Mouse (Mus musculus) embryonic facial prominence, embryonic 14.5 days (tissue): Measurements from ENCODE around the gene Dock1. TPM values are rescaled to one million over a fixed set of nuclear protein-coding genes. Genes with fewer than 3 reads are reported as not detected.

ENCODE experiments used
- ATAC-seq: fragments of 200-750 bp; cut with Nextera tagmentation; 2 replicates; pipeline ENCODE4 v1.8.0; 2017; ENCODE audit warnings: low read depth, moderate number of reproducible peaks, moderate TSS enrichment
- DNase-seq: peaks from one replicate; pipeline ENCODE4 v3.0.0-alpha.2; 2015; ENCODE audit warnings: low spot score
- H3K27ac ChIP-seq: fragments of 300-500 bp; sonication (generic); replicated peaks from 2 replicates; pipeline ENCODE4 v1.5.1; 2014; ENCODE audit warnings: low read depth, mild to moderate bottlenecking, low read length, moderate library complexity
- H3K27me3 ChIP-seq: fragments of 300-500 bp; sonication (generic); replicated peaks from 2 replicates; pipeline ENCODE4 v1.6.1; 2014; ENCODE audit warnings: low read length; ENCODE audit not compliant: control insufficient read depth, insufficient read depth
- H3K36me3 ChIP-seq: fragments of 300-500 bp; sonication (generic); 2 replicates; pipeline ENCODE4 v1.6.1; 2014; ENCODE audit warnings: low read length, mixed read lengths; ENCODE audit not compliant: control insufficient read depth, insufficient read depth
- H3K4me1 ChIP-seq: fragments of 300-500 bp; sonication (generic); 2 replicates; pipeline ENCODE4 v1.6.1; 2014; ENCODE audit warnings: antibody characterized with exemption, low read length; ENCODE audit not compliant: control insufficient read depth, insufficient read depth
- H3K4me2 ChIP-seq: fragments of 300-500 bp; sonication (generic); 2 replicates; pipeline ENCODE4 v1.6.1; 2014; ENCODE audit warnings: low read depth, mild to moderate bottlenecking, low read length, moderate library complexity, mixed read lengths
- H3K4me3 ChIP-seq: fragments of 300-500 bp; sonication (generic); 2 replicates; pipeline ENCODE4 v1.5.1; 2014; ENCODE audit warnings: low read depth, mild to moderate bottlenecking, low read length
- H3K9ac ChIP-seq: fragments of 300-500 bp; sonication (generic); 2 replicates; pipeline ENCODE4 v1.6.1; 2014; ENCODE audit warnings: low read depth, mild to moderate bottlenecking, low read length, moderate library complexity, mixed read lengths
- H3K9me3 ChIP-seq: fragments of 300-500 bp; sonication (generic); 2 replicates; pipeline ENCODE4 v1.6.1; 2016; ENCODE audit warnings: low read length; ENCODE audit not compliant: control insufficient read depth
- WGBS: fragments of 180-500 bp; shearing (Covaris S2); extraction: QIAGEN DNeasy Blood & Tissue Kit; methylation state at CpG from one replicate; pipeline ENCODE4 v1.1.7; 2014; 5-methylcytosine and 5-hydroxymethylcytosine counted together
- polyA plus RNA-seq: library from polyadenylated mRNA; unstranded; fragments of >200 nt; fragmentation: Nextera tagmentation; extraction: Ambion mirVana; gene quantifications from 2 replicates; pipeline ENCODE4 v1.2.1, GENCODE M21; 2014

Dock1 gene
- polyA plus RNA-seq, 1 experiment from 2014 or later: 35.6 TPM

GRCm38 (mm10) chr7:134808406-134808805 is 138.0 kb downstream of the Dock1 start:
- Histone ChIP-seq H3K4me3 (no peak overlapping the region), H3K4me1 (0 out of 2 replicates have a peak, but pooled peaks cover 3% of the 10 kb centered on the region), H3K27me3 (no peaks in the 10 kb centered on the region), H3K9me3 (no peaks in the 10 kb centered on the region), H3K9ac (no peak overlapping the region), H3K27ac (no peak overlapping the region), H3K36me3 (peaks cover 46% of the 10 kb centered on the region), H3K4me2 (no peak overlapping the region)
- 93% methylated on average over 2 of the region's 2 CpGs for WGBS
- no peak for ATAC-seq
- no peak for DNase-seq

GRCm38 (mm10) chr7:134809241-134809975 is 139.0 kb downstream of the Dock1 start:
- Histone ChIP-seq H3K27me3 (no peaks in the 10 kb centered on the region), H3K27ac (no peak overlapping the region), H3K4me1 (0 out of 2 replicates have a peak, but pooled peaks cover 3% of the 10 kb centered on the region), H3K4me2 (no peak overlapping the region), H3K36me3 (peaks cover 45% of the 10 kb centered on the region), H3K9me3 (no peaks in the 10 kb centered on the region), H3K4me3 (no peak overlapping the region), H3K9ac (no peak overlapping the region)
- DNase-seq (peak; percentile 15), ATAC-seq (no peak)
- WGBS: 83% methylated on average over 6 of the region's 6 CpGs

GRCm38 (mm10) chr7:134818471-134818870 is 148.0 kb downstream of the Dock1 start:
- 95% methylated on average over 5 of the region's 5 CpGs for WGBS
- DNase-seq: no peak
- peaks cover 1% of the 10 kb centered on the region; the same call in 1 of the 2 replicates for H3K4me1 ChIP-seq

GRCm38 (mm10) chr7:134821264-134821663 is 150.8 kb downstream of the Dock1 start:
- H3K4me1 ChIP-seq: peaks cover 4% of the 10 kb centered on the region; the same call in 1 of the 2 replicates

More at GRCm38 (mm10) chr7:134818471-134818870, 148.0 kb downstream of the Dock1 start:
- Histone ChIP-seq H3K9me3 (no peaks in the 10 kb centered on the region), H3K27ac (no peak overlapping the region), H3K4me3 (no peak overlapping the region), H3K4me2 (no peak overlapping the region), H3K27me3 (no peaks in the 10 kb centered on the region), H3K9ac (no peak overlapping the region), H3K36me3 (peaks cover 19% of the 10 kb centered on the region)
- ATAC-seq: no peak

GRCm38 (mm10) chr7:134822006-134822405 is 151.6 kb downstream of the Dock1 start:
- Histone ChIP-seq H3K9me3 (no peaks in the 10 kb centered on the region), H3K27me3 (no peaks in the 10 kb centered on the region), H3K27ac (no peak overlapping the region), H3K4me1 (peaks cover 4% of the 10 kb centered on the region; the same call in 1 of the 2 replicates), H3K9ac (no peak overlapping the region), H3K36me3 (peaks cover 16% of the 10 kb centered on the region), H3K4me2 (no peak overlapping the region), H3K4me3 (no peak overlapping the region)
- DNase-seq (no peak), ATAC-seq (no peak)
- 64% methylated on average over 3 of the region's 3 CpGs for WGBS

More at GRCm38 (mm10) chr7:134821264-134821663, 150.8 kb downstream of the Dock1 start:
- WGBS: 31% methylated on average over 1 of the region's 1 CpGs
- DNase-seq: peak; percentile 23
- Histone ChIP-seq H3K27me3 (no peaks in the 10 kb centered on the region), H3K4me2 (no peak overlapping the region), H3K36me3 (peaks cover 14% of the 10 kb centered on the region), H3K9me3 (no peaks in the 10 kb centered on the region), H3K4me3 (no peak overlapping the region), H3K9ac (no peak overlapping the region), H3K27ac (no peak overlapping the region)
- ATAC-seq: no peak

- no peak overlapping the region for H3K27ac ChIP-seq
- H3K9me3 ChIP-seq: no peaks in the 10 kb centered on the region
- 53% methylated on average over 4 of the region's 4 CpGs for WGBS
- H3K4me3 ChIP-seq: no peak overlapping the region
- DNase-seq (peak; percentile 60), ATAC-seq (no peak)
- H3K4me2 ChIP-seq: no peak overlapping the region
- H3K27me3 ChIP-seq: no peaks in the 10 kb centered on the region
- H3K4me1 ChIP-seq: peaks cover 4% of the 10 kb centered on the region; the same call in 1 of the 2 replicates
- no peak overlapping the region for H3K9ac ChIP-seq
- peaks cover 10% of the 10 kb centered on the region; the same call in 1 of the 2 replicates for H3K36me3 ChIP-seq
These were observed 153.4 kb downstream of the Dock1 start for GRCm38 (mm10) chr7:134823891-134824290.

GRCm38 (mm10) chr7:134840066-134840465 is 169.6 kb downstream of the Dock1 start:
- Histone ChIP-seq H3K36me3 (peaks cover 3% of the 10 kb centered on the region; the same call in 1 of the 2 replicates), H3K4me1 (no peaks in the 10 kb centered on the region), H3K4me3 (no peak overlapping the region), H3K9me3 (no peaks in the 10 kb centered on the region), H3K27ac (no peak overlapping the region), H3K9ac (no peak overlapping the region), H3K4me2 (no peak overlapping the region), H3K27me3 (no peaks in the 10 kb centered on the region)
- ATAC-seq: no peak
- 95% methylated on average over 2 of the region's 2 CpGs for WGBS
- DNase-seq: no peak

- no peak for ATAC-seq
- H3K4me2 ChIP-seq: no peak overlapping the region
- H3K36me3 ChIP-seq: no peaks in the 10 kb centered on the region; the same call in 1 of the 2 replicates
- WGBS: 87% methylated on average over 4 of the region's 4 CpGs
- no peak for DNase-seq
- H3K9me3 ChIP-seq: no peaks in the 10 kb centered on the region
- no peak overlapping the region for H3K9ac ChIP-seq
- H3K27me3 ChIP-seq: no peaks in the 10 kb centered on the region
- no peak overlapping the region for H3K27ac ChIP-seq
- H3K4me1 ChIP-seq: no peaks in the 10 kb centered on the region
- no peak overlapping the region for H3K4me3 ChIP-seq
These were observed 172.3 kb downstream of the Dock1 start for GRCm38 (mm10) chr7:134842751-134843150.
